Mouse (Mus musculus) lung, embryonic 15.5 days (tissue): ENCODE results near the gene Bicral. TPM values are rescaled to one million over a fixed set of nuclear protein-coding genes. Genes with fewer than 3 reads are reported as not detected.
A peak's percentile ranks its signal among the peaks of the same experiment; 100 is the strongest.
"Not testable (repeated sequence)": the region's sequence is repeated elsewhere in the genome, so short reads cannot be mapped to it uniquely, and the experiment has no call there.

Experiments
- ATAC-seq: fragments of 200-750 bp; cut with Nextera tagmentation; 2 replicates; pipeline ENCODE4 v1.8.0; 2017; ENCODE audit warnings: moderate number of reproducible peaks, borderline replicate concordance; ENCODE audit not compliant: low FRiP score, low TSS enrichment; ENCODE audit errors: extremely low read depth
- H3K27ac ChIP-seq: fragments of 300-500 bp; sonication (generic); 2 replicates; pipeline ENCODE4 v1.5.1; 2015; ENCODE audit warnings: moderate library complexity, mild to moderate bottlenecking, inconsistent platforms
- H3K27me3 ChIP-seq: fragments of 300-500 bp; sonication (generic); 2 replicates; pipeline ENCODE4 v1.6.1; 2015; ENCODE audit warnings: inconsistent platforms
- H3K36me3 ChIP-seq: fragments of 300-500 bp; sonication (generic); 2 replicates; pipeline ENCODE4 v1.6.1; 2015; ENCODE audit warnings: inconsistent platforms
- H3K4me1 ChIP-seq: fragments of 300-500 bp; sonication (generic); 2 replicates; pipeline ENCODE4 v1.6.1; 2015; ENCODE audit warnings: inconsistent platforms
- H3K4me2 ChIP-seq: fragments of 300-500 bp; sonication (generic); 2 replicates; pipeline ENCODE4 v1.6.1; 2015; ENCODE audit warnings: inconsistent platforms, mild to moderate bottlenecking, moderate library complexity
- H3K4me3 ChIP-seq: fragments of 300-500 bp; sonication (generic); 2 replicates; pipeline ENCODE4 v1.5.1; 2015; ENCODE audit warnings: mild to moderate bottlenecking, inconsistent platforms
- H3K9ac ChIP-seq: fragments of 300-500 bp; sonication (generic); 2 replicates; pipeline ENCODE4 v1.6.1; 2015; ENCODE audit warnings: inconsistent platforms
- H3K9me3 ChIP-seq: fragments of 300-500 bp; sonication (generic); 2 replicates; pipeline ENCODE4 v1.6.1; 2016; ENCODE audit warnings: inconsistent platforms
- WGBS: fragments of 180-500 bp; shearing (Covaris S2); methylation state at CpG from one replicate; pipeline ENCODE4 v1.1.7; 2015; 5-methylcytosine and 5-hydroxymethylcytosine counted together
- polyA plus RNA-seq: library from polyadenylated mRNA; unstranded; fragments of >200 nt; fragmentation: Nextera tagmentation; extraction: Ambion mirVana; gene quantifications from 2 replicates; pipeline ENCODE4 v1.2.1, GENCODE M21; 2015

Gene Bicral
- polyA plus RNA-seq, 1 experiment from 2014 or later = 4.0 TPM

DNA sequence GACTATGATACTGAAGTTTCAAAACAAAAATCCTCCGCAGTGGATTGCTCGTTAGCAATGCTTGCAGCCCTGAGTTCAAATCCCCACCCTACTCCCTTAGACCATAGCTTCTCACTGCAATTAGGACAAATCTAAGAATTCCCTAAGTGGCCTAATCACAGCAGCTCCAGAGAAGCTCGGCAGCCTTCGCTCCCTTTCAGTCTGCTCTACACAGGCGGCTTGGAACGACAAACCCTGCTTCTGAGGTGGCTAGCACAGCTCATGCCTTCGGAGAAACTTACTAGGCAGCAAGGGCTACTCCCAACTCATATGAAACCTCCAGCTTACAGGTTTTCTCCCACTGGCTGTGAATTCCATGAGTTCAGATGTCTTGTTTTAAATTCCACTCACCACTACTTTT, 4.2 kb downstream of the Bicral start:
- no peaks in the 10 kb centered on the region for H3K27me3 ChIP-seq
- no peak overlapping the region for H3K4me2 ChIP-seq
- peaks cover 31% of the 10 kb centered on the region for H3K4me1 ChIP-seq
- no peaks in the 10 kb centered on the region for H3K9me3 ChIP-seq
- no peak overlapping the region for H3K9ac ChIP-seq
- H3K27ac ChIP-seq = peak overlapping the region; percentile 68
- ATAC-seq = no peak
- 82% methylated on average over 7 of the region's 7 CpGs for WGBS
- no peaks in the 10 kb centered on the region for H3K36me3 ChIP-seq
- no peak overlapping the region for H3K4me3 ChIP-seq

DNA sequence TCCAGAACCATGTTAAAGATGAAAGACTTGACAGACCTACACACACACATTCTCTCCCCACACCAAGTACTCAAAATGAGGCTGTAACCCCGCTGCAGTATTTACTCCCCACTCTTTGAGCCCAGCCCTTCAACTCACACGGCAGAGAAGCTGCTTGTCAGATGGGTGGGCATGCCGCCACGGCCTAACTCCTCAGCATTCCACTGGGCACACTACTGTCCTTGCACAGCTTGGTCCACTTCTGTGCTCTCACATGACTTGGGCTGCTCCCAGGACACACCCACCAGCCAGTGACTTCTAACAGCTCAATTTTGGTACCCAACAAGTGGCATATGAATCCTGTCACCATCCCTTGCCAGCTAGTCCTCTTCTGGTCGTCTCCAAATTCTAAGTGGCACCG, 5.0 kb downstream of the Bicral start:
- no peak overlapping the region for H3K4me3 ChIP-seq
- peak; percentile 29; the same call in 1 of the 2 replicates for ATAC-seq
- peaks cover 31% of the 10 kb centered on the region for H3K4me1 ChIP-seq
- no peaks in the 10 kb centered on the region for H3K9me3 ChIP-seq
- no peaks in the 10 kb centered on the region for H3K36me3 ChIP-seq
- no peak overlapping the region for H3K9ac ChIP-seq
- 14% methylated on average over 6 of the region's 6 CpGs for WGBS
- peak overlapping the region; percentile 68 for H3K27ac ChIP-seq
- H3K27me3 ChIP-seq = no peaks in the 10 kb centered on the region
- 0 out of 2 replicates have a peak overlapping the region, but pooled peaks have one; percentile 10 for H3K4me2 ChIP-seq

DNA sequence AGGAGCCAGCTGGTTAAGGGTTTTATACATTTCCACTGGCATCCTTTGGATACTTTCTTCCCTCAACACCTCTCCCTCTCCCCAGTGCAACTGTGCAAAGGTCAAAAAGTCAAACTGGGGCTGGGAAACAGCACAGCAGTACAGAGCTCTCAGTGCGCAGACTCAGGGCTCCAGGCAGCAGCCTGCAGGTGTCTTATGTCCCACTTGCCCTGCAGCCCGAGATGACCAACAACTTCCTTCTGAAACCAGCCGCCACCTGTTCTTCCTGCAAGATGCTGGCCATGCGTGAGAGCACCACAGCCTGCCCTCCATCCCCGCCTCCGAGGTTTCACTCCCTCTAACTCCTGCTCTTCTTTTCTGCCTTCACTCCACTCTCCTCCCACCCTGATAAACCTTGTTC, 5.6 kb downstream of the Bicral start:
- no peak for ATAC-seq
- WGBS = 12% methylated on average over 6 of the region's 6 CpGs
- H3K4me3 ChIP-seq = no peak overlapping the region
- no peaks in the 10 kb centered on the region for H3K27me3 ChIP-seq
- peak overlapping the region; percentile 68 for H3K27ac ChIP-seq
- peaks cover 31% of the 10 kb centered on the region for H3K4me1 ChIP-seq
- H3K9me3 ChIP-seq = no peaks in the 10 kb centered on the region
- H3K36me3 ChIP-seq = no peaks in the 10 kb centered on the region
- H3K4me2 ChIP-seq = no peak overlapping the region
- no peak overlapping the region for H3K9ac ChIP-seq

DNA sequence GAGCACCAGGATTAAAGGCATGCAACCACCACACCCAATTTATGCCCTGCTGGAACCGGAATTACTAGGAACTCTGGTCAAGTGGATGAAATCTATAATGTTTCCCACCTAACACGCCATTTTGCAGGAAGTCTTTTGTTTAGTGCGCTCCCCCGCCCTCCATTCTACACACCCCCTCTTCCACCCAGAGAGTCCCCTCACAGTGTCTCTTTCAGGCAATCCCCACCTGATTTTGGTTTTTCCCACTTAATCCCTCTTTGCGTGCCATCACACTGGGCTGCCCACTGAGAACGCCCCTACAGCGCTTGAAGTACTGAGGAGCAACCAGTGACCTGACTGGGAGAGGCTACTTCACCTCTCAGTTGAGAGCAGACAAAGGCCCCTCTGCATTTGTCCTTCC, 11.1 kb downstream of the Bicral start:
- H3K9me3 ChIP-seq = no peaks in the 10 kb centered on the region
- no peak overlapping the region for H3K4me3 ChIP-seq
- H3K4me2 ChIP-seq = no peak overlapping the region
- no peaks in the 10 kb centered on the region for H3K36me3 ChIP-seq
- WGBS = 86% methylated on average over 7 of the region's 7 CpGs
- no peak overlapping the region for H3K27ac ChIP-seq
- H3K4me1 ChIP-seq = no peaks in the 10 kb centered on the region
- no peaks in the 10 kb centered on the region for H3K27me3 ChIP-seq
- ATAC-seq = no peak
- no peak overlapping the region for H3K9ac ChIP-seq

GRCm38 (mm10) chr17:46846573-46846972, 11.7 kb downstream of the Bicral start:
- H3K27ac ChIP-seq, H3K9ac ChIP-seq, H3K4me2 ChIP-seq, H3K9me3 ChIP-seq, H3K27me3 ChIP-seq, ATAC-seq, H3K36me3 ChIP-seq, H3K4me3 ChIP-seq, H3K4me1 ChIP-seq: not testable (repeated sequence)
- 90% methylated on average over 18 of the region's 18 CpGs for WGBS

DNA sequence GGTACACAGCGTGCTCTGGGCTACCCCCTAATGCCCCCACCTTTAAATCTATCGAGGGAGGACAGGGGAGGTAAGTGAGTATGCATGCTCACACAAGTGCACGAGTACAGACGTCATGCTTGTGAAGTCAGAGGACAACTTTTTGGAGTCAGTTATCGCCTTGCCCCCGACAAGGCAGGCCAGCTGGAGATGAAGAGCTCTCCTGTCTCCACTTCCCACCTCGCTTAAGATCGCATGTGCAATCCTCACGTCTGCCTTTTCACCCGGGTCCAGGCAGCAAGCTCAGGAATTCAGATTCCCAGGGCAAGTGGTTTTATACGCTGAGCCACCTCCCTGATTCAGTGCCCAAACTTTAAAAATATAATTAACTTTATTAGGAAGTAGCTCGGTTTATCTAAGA, 13.0 kb downstream of the Bicral start:
- no peaks in the 10 kb centered on the region for H3K36me3 ChIP-seq
- H3K4me3 ChIP-seq = no peak overlapping the region
- H3K27me3 ChIP-seq = no peaks in the 10 kb centered on the region
- no peak for ATAC-seq
- 62% methylated on average over 12 of the region's 12 CpGs for WGBS
- H3K4me1 ChIP-seq = no peaks in the 10 kb centered on the region
- no peak overlapping the region for H3K9ac ChIP-seq
- H3K27ac ChIP-seq = no peak overlapping the region
- no peaks in the 10 kb centered on the region for H3K9me3 ChIP-seq
- no peak overlapping the region for H3K4me2 ChIP-seq

DNA sequence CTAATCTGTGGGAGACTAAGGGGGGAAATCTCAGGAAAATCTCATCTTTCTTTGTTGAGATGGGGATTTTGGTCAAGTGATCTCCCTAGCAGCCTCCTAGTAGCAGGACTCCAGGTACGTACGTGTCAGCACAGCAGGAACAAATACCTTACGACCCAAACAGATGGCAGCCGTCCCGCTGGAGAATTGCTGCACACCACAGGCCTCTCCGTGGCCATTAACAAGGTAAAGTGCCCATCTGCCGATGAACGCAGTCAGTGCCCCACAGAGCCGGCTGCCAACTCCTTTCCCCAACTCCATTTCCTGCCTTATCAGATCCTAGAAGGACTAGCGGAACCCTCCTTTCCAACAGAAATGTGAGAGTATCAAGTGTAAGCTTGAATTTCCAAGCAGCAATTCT, 13.5 kb downstream of the Bicral start:
- no peak for ATAC-seq

GRCm38 (mm10) chr17:46843716-46844115, 14.6 kb downstream of the Bicral start:
- Histone ChIP-seq H3K9ac (no peak overlapping the region), H3K27me3 (no peaks in the 10 kb centered on the region), H3K36me3 (no peaks in the 10 kb centered on the region), H3K4me3 (no peak overlapping the region), H3K9me3 (no peaks in the 10 kb centered on the region), H3K4me1 (no peaks in the 10 kb centered on the region), H3K27ac (no peak overlapping the region), H3K4me2 (no peak overlapping the region)
- ATAC-seq = no peak
- WGBS = 76% methylated on average over 7 of the region's 7 CpGs

More for the DNA sequence above, 13.5 kb downstream of the Bicral start:
- H3K4me2 ChIP-seq = no peak overlapping the region
- no peak overlapping the region for H3K9ac ChIP-seq
- H3K9me3 ChIP-seq = no peaks in the 10 kb centered on the region
- WGBS = 63% methylated on average over 10 of the region's 10 CpGs
- H3K36me3 ChIP-seq = no peaks in the 10 kb centered on the region
- H3K27me3 ChIP-seq = no peaks in the 10 kb centered on the region
- no peak overlapping the region for H3K4me3 ChIP-seq
- H3K27ac ChIP-seq = no peak overlapping the region
- no peaks in the 10 kb centered on the region for H3K4me1 ChIP-seq

- Histone ChIP-seq H3K27me3 (no peaks in the 10 kb centered on the region), H3K9me3 (no peaks in the 10 kb centered on the region), H3K4me2 (no peak overlapping the region), H3K4me1 (no peaks in the 10 kb centered on the region), H3K27ac (no peak overlapping the region), H3K9ac (no peak overlapping the region), H3K36me3 (no peaks in the 10 kb centered on the region), H3K4me3 (no peak overlapping the region)
- ATAC-seq = no peak
- WGBS = 78% methylated on average over 2 of the region's 2 CpGs
Observed at GRCm38 (mm10) chr17:46843022-46843421, 15.3 kb downstream of the Bicral start.

- no peak for ATAC-seq
- H3K36me3 ChIP-seq = no peaks in the 10 kb centered on the region
- WGBS = 79% methylated on average over 10 of the region's 10 CpGs
Observed at GRCm38 (mm10) chr17:46840304-46841010, 17.8 kb downstream of the Bicral start.

DNA sequence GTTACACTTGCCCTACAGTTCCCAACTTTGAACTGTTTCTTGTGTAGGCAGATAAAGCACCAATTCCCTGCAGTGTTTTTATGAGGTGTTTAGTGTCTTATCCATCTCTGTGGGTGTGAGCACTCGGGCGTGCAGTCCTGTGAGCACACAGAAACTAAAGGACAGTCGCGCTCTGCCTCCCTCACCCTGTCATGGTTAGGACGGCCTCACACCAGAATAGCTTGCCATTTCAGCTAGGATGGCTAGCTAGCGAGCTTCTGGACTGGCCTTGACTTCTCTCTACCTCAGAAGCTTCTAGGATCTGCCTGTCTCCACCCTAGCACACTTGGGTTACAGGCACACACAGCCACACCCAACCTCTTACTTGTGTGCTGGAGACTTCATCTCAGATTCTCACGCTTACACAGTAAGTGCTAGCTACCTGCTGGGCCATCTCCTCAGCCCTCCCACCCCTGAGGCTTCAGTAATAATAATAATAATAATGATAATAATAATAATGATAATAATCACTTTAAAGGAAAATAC, 19.8 kb downstream of the Bicral start:
- Histone ChIP-seq H3K4me3 (no peak overlapping the region), H3K4me1 (no peaks in the 10 kb centered on the region), H3K36me3 (no peaks in the 10 kb centered on the region), H3K27ac (no peak overlapping the region), H3K9ac (no peak overlapping the region), H3K9me3 (no peaks in the 10 kb centered on the region), H3K4me2 (no peak overlapping the region), H3K27me3 (no peaks in the 10 kb centered on the region)
- WGBS = 81% methylated on average over 7 of the region's 7 CpGs
- no peak for ATAC-seq

More at GRCm38 (mm10) chr17:46840304-46841010, 17.8 kb downstream of the Bicral start:
- Histone ChIP-seq H3K9me3 (no peaks in the 10 kb centered on the region), H3K27me3 (no peaks in the 10 kb centered on the region), H3K4me1 (no peaks in the 10 kb centered on the region), H3K4me2 (no peak overlapping the region), H3K27ac (no peak overlapping the region), H3K9ac (no peak overlapping the region), H3K4me3 (no peak overlapping the region)

- H3K9ac ChIP-seq = no peak overlapping the region
- ATAC-seq = no peak
- no peak overlapping the region for H3K4me3 ChIP-seq
- no peak overlapping the region for H3K4me2 ChIP-seq
- 86% methylated on average over 2 of the region's 2 CpGs for WGBS
- H3K4me1 ChIP-seq = no peaks in the 10 kb centered on the region
- H3K9me3 ChIP-seq = no peaks in the 10 kb centered on the region
- H3K27me3 ChIP-seq = no peaks in the 10 kb centered on the region
- no peaks in the 10 kb centered on the region for H3K36me3 ChIP-seq
- H3K27ac ChIP-seq = no peak overlapping the region
Observed at GRCm38 (mm10) chr17:46837897-46838296, 20.4 kb downstream of the Bicral start.
